Mouse (Mus musculus) limb, embryonic 14.5 days (tissue): ENCODE data around the gene Pamr1. TPM values are rescaled to one million over a fixed set of nuclear protein-coding genes. Genes with fewer than 3 reads are reported as not detected.

ENCODE experiments used
- ATAC-seq: fragments of 200-750 bp; cut with Nextera tagmentation; 2 replicates; pipeline ENCODE4 v1.8.0; 2017; ENCODE audit warnings: low read depth, moderate number of reproducible peaks, moderate TSS enrichment; ENCODE audit not compliant: low FRiP score
- DNase-seq: peaks from one replicate; pipeline ENCODE4 v3.0.0-alpha.2; 2015; ENCODE audit warnings: low spot score
- H3K27ac ChIP-seq: fragments of 300-500 bp; sonication (generic); replicated peaks from 2 replicates; pipeline ENCODE4 v1.5.1; 2014; ENCODE audit warnings: low read depth, mild to moderate bottlenecking, low read length, moderate library complexity, mixed read lengths
- H3K27me3 ChIP-seq: fragments of 300-500 bp; sonication (generic); 2 replicates; pipeline ENCODE4 v1.6.1; 2014; ENCODE audit warnings: low read length, mixed read lengths; ENCODE audit not compliant: control insufficient read depth, insufficient read depth
- H3K36me3 ChIP-seq: fragments of 300-500 bp; sonication (generic); 2 replicates; pipeline ENCODE4 v1.6.1; 2014; ENCODE audit warnings: mild to moderate bottlenecking, low read length, moderate library complexity, mixed read lengths; ENCODE audit not compliant: control insufficient read depth, insufficient read depth
- H3K4me1 ChIP-seq: fragments of 300-500 bp; sonication (generic); 2 replicates; pipeline ENCODE4 v1.6.1; 2014; ENCODE audit warnings: antibody characterized with exemption, low read length, mixed read lengths; ENCODE audit not compliant: control insufficient read depth, insufficient read depth
- H3K4me2 ChIP-seq: fragments of 300-500 bp; sonication (generic); replicated peaks from 2 replicates; pipeline ENCODE4 v1.6.1; 2014; ENCODE audit warnings: low read depth, mild to moderate bottlenecking, low read length, moderate library complexity; ENCODE audit not compliant: severe bottlenecking
- H3K4me3 ChIP-seq: fragments of 300-500 bp; sonication (generic); replicated peaks from 2 replicates; pipeline ENCODE4 v1.5.1; 2014; ENCODE audit warnings: low read length
- H3K9ac ChIP-seq: fragments of 300-500 bp; sonication (generic); 2 replicates; pipeline ENCODE4 v1.6.1; 2014; ENCODE audit warnings: mild to moderate bottlenecking, low read depth, low read length, moderate library complexity; ENCODE audit not compliant: severe bottlenecking
- H3K9me3 ChIP-seq: fragments of 300-500 bp; sonication (generic); 2 replicates; pipeline ENCODE4 v1.6.1; 2016; ENCODE audit warnings: low read length; ENCODE audit not compliant: control insufficient read depth
- POLR2A ChIP-seq: fragments of 200-500 bp; IDR thresholded peaks from 2 replicates; pipeline ENCODE4 v1.8.0; 2012; ENCODE audit warnings: inconsistent platforms, mild to moderate bottlenecking, moderate library complexity, borderline replicate concordance; ENCODE audit not compliant: insufficient read depth, insufficient read length; ENCODE audit errors: extremely low read depth
- WGBS: fragments of 180-500 bp; shearing (Covaris S2); extraction: QIAGEN DNeasy Blood & Tissue Kit; methylation state at CpG from one replicate; pipeline ENCODE4 v1.1.7; 2014; 5-methylcytosine and 5-hydroxymethylcytosine counted together
- polyA plus RNA-seq, 2 experiments: library from polyadenylated mRNA; depleted of rRNA in 1 of 2; stranded (reverse) in 1 of 2; unstranded in 1 of 2; fragments of >200 nt; fragmentation: Nextera tagmentation in 1 of 2; extraction: Ambion mirVana in 1 of 2; gene quantifications; 2 replicates each; pipeline versions ENCODE4 v1.2.1 to v1.2.3; 2012 to 2014

Pamr1 gene
- 70.8 and 73.4 TPM in 2 replicates for polyA plus RNA-seq (2012; rRNA removed)
- 58.9 and 63.6 TPM in 2 replicates for polyA plus RNA-seq (2014; fragmentation: Nextera tagmentation; extraction: Ambion mirVana)

- WGBS: 2% methylated on average over 26 of the region's 26 CpGs
- H3K27me3 ChIP-seq: no peaks in the 10 kb centered on the region; the same call in 1 of the 2 replicates
- H3K9ac ChIP-seq: peak within 1 kb of the TSS; percentile 45
- peaks cover 30% of the 10 kb centered on the region for H3K4me1 ChIP-seq
- H3K36me3 ChIP-seq: no peaks in the 10 kb centered on the region
- TF ChIP-seq POLR2A: no peak
- peak within 1 kb of the TSS; percentile 55 for H3K4me2 ChIP-seq
- H3K9me3 ChIP-seq: no peaks in the 10 kb centered on the region
- peak within 1 kb of the TSS; percentile 40 for H3K4me3 ChIP-seq
- DNase-seq: peak; percentile 70
- ATAC-seq: peak; percentile 84
- no peak within 1 kb of the TSS for H3K27ac ChIP-seq
These were observed at the start of gene Pamr1 for GRCm38 (mm10) chr2:102549611-102550266. Gene Pamr1, plus strand, starts transcription at chr2:102550012.

- ATAC-seq (peak; percentile 57), DNase-seq (peak; percentile 80)
- no peaks in the 10 kb centered on the region for H3K27me3 ChIP-seq
- no peak overlapping the region for H3K4me3 ChIP-seq
- no peaks in the 10 kb centered on the region for H3K36me3 ChIP-seq
- WGBS: 11% methylated on average over 4 of the region's 4 CpGs
- H3K9me3 ChIP-seq: no peaks in the 10 kb centered on the region
- peaks cover 10% of the 10 kb centered on the region; the same call in 1 of the 2 replicates for H3K4me1 ChIP-seq
- no peak overlapping the region for H3K4me2 ChIP-seq
- TF ChIP-seq POLR2A: no peak
- no peak overlapping the region for H3K27ac ChIP-seq
- no peak overlapping the region for H3K9ac ChIP-seq
These were observed 42.2 kb upstream of the Pamr1 start for GRCm38 (mm10) chr2:102507633-102508032.

GRCm38 (mm10) chr2:102508154-102508553 lies 41.7 kb upstream of the Pamr1 start:
- H3K9me3 ChIP-seq: no peaks in the 10 kb centered on the region
- H3K4me2 ChIP-seq: no peak overlapping the region
- ATAC-seq (peak; percentile 63; the same call in 1 of the 2 replicates), DNase-seq (peak; percentile 70)
- no peaks in the 10 kb centered on the region for H3K36me3 ChIP-seq
- H3K4me1 ChIP-seq: peaks cover 10% of the 10 kb centered on the region; the same call in 1 of the 2 replicates
- H3K27me3 ChIP-seq: no peaks in the 10 kb centered on the region
- no peak overlapping the region for H3K4me3 ChIP-seq
- H3K9ac ChIP-seq: no peak overlapping the region
- no peak for TF ChIP-seq POLR2A
- 8% methylated on average over 1 of the region's 1 CpGs for WGBS
- no peak overlapping the region for H3K27ac ChIP-seq

GRCm38 (mm10) chr2:102519956-102520355 lies 29.9 kb upstream of the Pamr1 start:
- no peak overlapping the region for H3K27ac ChIP-seq

GRCm38 (mm10) chr2:102527563-102527962 lies 22.2 kb upstream of the Pamr1 start:
- no peak overlapping the region for H3K4me2 ChIP-seq
- H3K9me3 ChIP-seq: no peaks in the 10 kb centered on the region
- WGBS: 67% methylated on average over 4 of the region's 4 CpGs
- H3K4me1 ChIP-seq: no peaks in the 10 kb centered on the region
- no peaks in the 10 kb centered on the region for H3K36me3 ChIP-seq
- DNase-seq (no peak), ATAC-seq (no peak)
- no peak for TF ChIP-seq POLR2A
- H3K27me3 ChIP-seq: no peaks in the 10 kb centered on the region
- no peak overlapping the region for H3K27ac ChIP-seq
- no peak overlapping the region for H3K9ac ChIP-seq
- no peak overlapping the region for H3K4me3 ChIP-seq

More at GRCm38 (mm10) chr2:102519956-102520355, 29.9 kb upstream of the Pamr1 start:
- Histone ChIP-seq H3K4me3 (no peak overlapping the region), H3K36me3 (no peaks in the 10 kb centered on the region), H3K27me3 (no peaks in the 10 kb centered on the region), H3K4me2 (no peak overlapping the region), H3K9me3 (no peaks in the 10 kb centered on the region), H3K9ac (no peak overlapping the region), H3K4me1 (no peaks in the 10 kb centered on the region)
- ATAC-seq (peak; percentile 71), DNase-seq (peak; percentile 36)
- TF ChIP-seq POLR2A: no peak
